Mouse (Mus musculus) large intestine, adult 2 months (tissue): Measurements from ENCODE around the gene 2310061I04Rik. TPM values are rescaled to one million over a fixed set of nuclear protein-coding genes. Genes with fewer than 3 reads are reported as not detected.

Experiments used
- DNase-seq: peaks from one replicate; pipeline ENCODE4 v3.0.0-alpha.2; 2012; ENCODE audit warnings: low read depth, low spot score
- WGBS: fragments of 180-500 bp; shearing (Covaris S2); methylation state at CpG from one replicate; pipeline ENCODE4 v1.1.7; 2018; 5-methylcytosine and 5-hydroxymethylcytosine counted together
- polyA plus RNA-seq: library from polyadenylated mRNA; depleted of rRNA; stranded (reverse); fragments of >200 nt; gene quantifications from 2 replicates; pipeline ENCODE4 v1.2.3, GENCODE M21; 2012

2310061I04Rik gene
- polyA plus RNA-seq, 1 experiment = 76.6 TPM

- no peak for DNase-seq
- under 1% methylated on average over 8 of the region's 8 CpGs for WGBS
Measured at GRCm38 (mm10) chr17:35917143-35917462, 19.9 kb upstream of the 2310061I04Rik start.

GRCm38 (mm10) chr17:35916297-35917142 is 19.3 kb upstream of the 2310061I04Rik start, which contains the start of the genes Mrps18b and Ppp1r10:
Gene Mrps18b (minus strand): TSS chr17:35916389.
Gene Ppp1r10 (plus strand): TSS chr17:35916434.
- WGBS = under 1% methylated on average over 83 of the region's 83 CpGs
- peak; percentile 82 for DNase-seq

GRCm38 (mm10) chr17:35915538-35916296 is 18.5 kb upstream of the 2310061I04Rik start:
- WGBS = 1% methylated on average over 28 of the region's 28 CpGs
- peak; percentile 82 for DNase-seq

- no peak for DNase-seq
- 74% methylated on average over 6 of the region's 6 CpGs for WGBS
Measured at GRCm38 (mm10) chr17:35914975-35915374, 17.7 kb upstream of the 2310061I04Rik start.

GRCm38 (mm10) chr17:35909919-35910369 is 12.7 kb upstream of the 2310061I04Rik start, which contains the start of gene Atat1:
Gene Atat1 (minus strand): TSS chr17:35910075.
- DNase-seq = peak; percentile 95
- 2% methylated on average over 25 of the region's 25 CpGs for WGBS

- WGBS = 11% methylated on average over 20 of the region's 20 CpGs
- peak; percentile 50 for DNase-seq
Measured at GRCm38 (mm10) chr17:35909186-35909918, 12.1 kb upstream of the 2310061I04Rik start.

GRCm38 (mm10) chr17:35907609-35908008 is 10.4 kb upstream of the 2310061I04Rik start:
- 54% methylated on average over 2 of the region's 2 CpGs for WGBS
- DNase-seq = no peak

GRCm38 (mm10) chr17:35905587-35905986 is 8.4 kb upstream of the 2310061I04Rik start:
- DNase-seq = no peak
- WGBS = 98% methylated on average over 1 of the region's 1 CpGs

- no peak for DNase-seq
- 88% methylated on average over 4 of the region's 4 CpGs for WGBS
Measured at GRCm38 (mm10) chr17:35903992-35904355, 6.7 kb upstream of the 2310061I04Rik start.

GRCm38 (mm10) chr17:35903343-35903991 is 6.2 kb upstream of the 2310061I04Rik start:
- DNase-seq = no peak
- WGBS = 80% methylated on average over 9 of the region's 9 CpGs

- WGBS = 86% methylated on average over 3 of the region's 3 CpGs
- no peak for DNase-seq
Measured at GRCm38 (mm10) chr17:35900636-35901035, 3.4 kb upstream of the 2310061I04Rik start.

GRCm38 (mm10) chr17:35897644-35898573 is 678 bp upstream of the 2310061I04Rik start:
- WGBS = 33% methylated on average over 23 of the region's 23 CpGs
- DNase-seq = no peak

GRCm38 (mm10) chr17:35887725-35888124 is 9.5 kb downstream of the 2310061I04Rik start:
- no peak for DNase-seq
- 86% methylated on average over 14 of the region's 17 CpGs for WGBS

GRCm38 (mm10) chr17:35883777-35884176 is 13.5 kb downstream of the 2310061I04Rik start:
- no peak for DNase-seq
- 97% methylated on average over 14 of the region's 14 CpGs for WGBS

GRCm38 (mm10) chr17:35882924-35883323 is 14.3 kb downstream of the 2310061I04Rik start:
- 93% methylated on average over 17 of the region's 17 CpGs for WGBS
- no peak for DNase-seq

GRCm38 (mm10) chr17:35879245-35880057 is 17.8 kb downstream of the 2310061I04Rik start, which contains the start of gene Dhx16:
Gene Dhx16 (plus strand): TSS chr17:35879819.
- 5% methylated on average over 66 of the region's 66 CpGs for WGBS
- DNase-seq = peak; percentile 94

- 69% methylated on average over 6 of the region's 6 CpGs for WGBS
- DNase-seq = no peak
Measured at GRCm38 (mm10) chr17:35874721-35875120, 22.5 kb downstream of the 2310061I04Rik start.
